Mouse (Mus musculus): Measurements from ENCODE around the gene Arhgef25. TPM values are rescaled to one million over a fixed set of nuclear protein-coding genes. Genes with fewer than 3 reads are reported as not detected.

The Arhgef25 gene
- polyA plus RNA-seq, 1 experiment from 2014 or later = 49.0 TPM

GRCm38 (mm10) chr10:127173148-127174065 lies 16.5 kb downstream of the Arhgef25 start:
- 0 out of 2 replicates have a peak, but pooled peaks cover 4% of the 10 kb centered on the region for H3K36me3 ChIP-seq (ENCODE audit: control insufficient read depth, insufficient read depth, low read length)
- no peak overlapping the region for H3K27ac ChIP-seq (ENCODE audit: low read depth)
- WGBS = 82% methylated on average over 16 of the region's 16 CpGs
- peak; percentile 51 for DNase-seq (ENCODE audit: low spot score)
- H3K9me3 ChIP-seq (ENCODE audit: control insufficient read depth, low read length) = no peaks in the 10 kb centered on the region
- H3K4me3 ChIP-seq (ENCODE audit: low read depth, low read length) = no peak overlapping the region
- ATAC-seq (replicated peaks; ENCODE audit: low FRiP score, low TSS enrichment, low read depth) = no peak
- H3K27me3 ChIP-seq (replicated peaks; ENCODE audit: control insufficient read depth, insufficient read depth, low read length) = peaks cover 44% of the 10 kb centered on the region
- H3K9ac ChIP-seq (ENCODE audit: low read length) = no peak overlapping the region
- H3K4me2 ChIP-seq (ENCODE audit: low read length) = no peak overlapping the region
- peaks cover 17% of the 10 kb centered on the region for H3K4me1 ChIP-seq (replicated peaks; ENCODE audit: control insufficient read depth, insufficient read depth, low read length)

- H3K27me3 ChIP-seq (replicated peaks; ENCODE audit: control insufficient read depth, insufficient read depth, low read length) = peaks cover 45% of the 10 kb centered on the region
Observed at GRCm38 (mm10) chr10:127171631-127172200, 18.2 kb downstream of the Arhgef25 start.

GRCm38 (mm10) chr10:127170837-127171272 lies 19.0 kb downstream of the Arhgef25 start:
- Histone ChIP-seq H3K9ac (ENCODE audit: low read length) (0 out of 2 replicates have a peak overlapping the region, but pooled peaks have one; percentile 22), H3K4me2 (ENCODE audit: low read length) (peak overlapping the region; percentile 61), H3K9me3 (ENCODE audit: control insufficient read depth, low read length) (no peaks in the 10 kb centered on the region), H3K36me3 (ENCODE audit: control insufficient read depth, insufficient read depth, low read length) (0 out of 2 replicates have a peak, but pooled peaks cover 4% of the 10 kb centered on the region), H3K27ac (ENCODE audit: low read depth) (no peak overlapping the region), H3K4me1 (replicated peaks; ENCODE audit: control insufficient read depth, insufficient read depth, low read length) (peaks cover 13% of the 10 kb centered on the region), H3K27me3 (replicated peaks; ENCODE audit: control insufficient read depth, insufficient read depth, low read length) (peaks cover 47% of the 10 kb centered on the region), H3K4me3 (ENCODE audit: low read depth, low read length) (peak overlapping the region; percentile 32)
- DNase-seq (ENCODE audit: low spot score) = peak; percentile 91
- WGBS = under 1% methylated on average over 29 of the region's 29 CpGs
- ATAC-seq (replicated peaks; ENCODE audit: low FRiP score, low TSS enrichment, low read depth) = peak; percentile 67

More at GRCm38 (mm10) chr10:127171631-127172200, 18.2 kb downstream of the Arhgef25 start:
- H3K9me3 ChIP-seq (ENCODE audit: control insufficient read depth, low read length) = no peaks in the 10 kb centered on the region
- 88% methylated on average over 15 of the region's 15 CpGs for WGBS
- no peak overlapping the region for H3K27ac ChIP-seq (ENCODE audit: low read depth)
- peaks cover 10% of the 10 kb centered on the region for H3K4me1 ChIP-seq (replicated peaks; ENCODE audit: control insufficient read depth, insufficient read depth, low read length)
- H3K4me2 ChIP-seq (ENCODE audit: low read length) = no peak overlapping the region
- H3K9ac ChIP-seq (ENCODE audit: low read length) = no peak overlapping the region
- H3K4me3 ChIP-seq (ENCODE audit: low read depth, low read length) = no peak overlapping the region
- 0 out of 2 replicates have a peak, but pooled peaks cover 4% of the 10 kb centered on the region for H3K36me3 ChIP-seq (ENCODE audit: control insufficient read depth, insufficient read depth, low read length)
- DNase-seq (ENCODE audit: low spot score) = no peak
- ATAC-seq (replicated peaks; ENCODE audit: low FRiP score, low TSS enrichment, low read depth) = no peak

- Histone ChIP-seq H3K4me1 (replicated peaks; ENCODE audit: control insufficient read depth, insufficient read depth, low read length) (peaks cover 18% of the 10 kb centered on the region), H3K27me3 (replicated peaks; ENCODE audit: control insufficient read depth, insufficient read depth, low read length) (peaks cover 52% of the 10 kb centered on the region)
Observed at GRCm38 (mm10) chr10:127170002-127170401, 19.9 kb downstream of the Arhgef25 start.

GRCm38 (mm10) chr10:127167614-127168192 lies 22.2 kb downstream of the Arhgef25 start:
- ATAC-seq (replicated peaks; ENCODE audit: low FRiP score, low TSS enrichment, low read depth) (no peak), DNase-seq (ENCODE audit: low spot score) (no peak)
- H3K36me3 ChIP-seq (ENCODE audit: control insufficient read depth, insufficient read depth, low read length) = 0 out of 2 replicates have a peak, but pooled peaks cover 4% of the 10 kb centered on the region
- peaks cover 22% of the 10 kb centered on the region for H3K4me1 ChIP-seq (replicated peaks; ENCODE audit: control insufficient read depth, insufficient read depth, low read length)
- WGBS = 16% methylated on average over 10 of the region's 10 CpGs
- no peaks in the 10 kb centered on the region for H3K9me3 ChIP-seq (ENCODE audit: control insufficient read depth, low read length)
- H3K4me3 ChIP-seq (ENCODE audit: low read depth, low read length) = 0 out of 2 replicates have a peak overlapping the region, but pooled peaks have one; percentile 62
- H3K4me2 ChIP-seq (ENCODE audit: low read length) = peak overlapping the region; percentile 100
- H3K27ac ChIP-seq (ENCODE audit: low read depth) = 0 out of 2 replicates have a peak overlapping the region, but pooled peaks have one; percentile 22
- H3K9ac ChIP-seq (ENCODE audit: low read length) = no peak overlapping the region
- H3K27me3 ChIP-seq (replicated peaks; ENCODE audit: control insufficient read depth, insufficient read depth, low read length) = peaks cover 52% of the 10 kb centered on the region

More at GRCm38 (mm10) chr10:127170002-127170401, 19.9 kb downstream of the Arhgef25 start:
- DNase-seq (ENCODE audit: low spot score) = no peak
- no peak for ATAC-seq (replicated peaks; ENCODE audit: low FRiP score, low TSS enrichment, low read depth)
- 0 out of 2 replicates have a peak, but pooled peaks cover 4% of the 10 kb centered on the region for H3K36me3 ChIP-seq (ENCODE audit: control insufficient read depth, insufficient read depth, low read length)
- H3K9me3 ChIP-seq (ENCODE audit: control insufficient read depth, low read length) = no peaks in the 10 kb centered on the region
- 11% methylated on average over 22 of the region's 22 CpGs for WGBS
- H3K4me2 ChIP-seq (ENCODE audit: low read length) = peak overlapping the region; percentile 61
- peak overlapping the region; percentile 32 for H3K4me3 ChIP-seq (ENCODE audit: low read depth, low read length)
- no peak overlapping the region for H3K27ac ChIP-seq (ENCODE audit: low read depth)
- no peak overlapping the region for H3K9ac ChIP-seq (ENCODE audit: low read length)

- peak overlapping the region; percentile 81 for H3K9ac ChIP-seq (ENCODE audit: low read length)
- ATAC-seq (replicated peaks; ENCODE audit: low FRiP score, low TSS enrichment, low read depth) (no peak), DNase-seq (ENCODE audit: low spot score) (no peak)
- 0 out of 2 replicates have a peak overlapping the region, but pooled peaks have one; percentile 1 for H3K27ac ChIP-seq (ENCODE audit: low read depth)
- H3K4me3 ChIP-seq (ENCODE audit: low read depth, low read length) = peak overlapping the region; percentile 62
- 0 out of 2 replicates have a peak, but pooled peaks cover 4% of the 10 kb centered on the region for H3K36me3 ChIP-seq (ENCODE audit: control insufficient read depth, insufficient read depth, low read length)
- H3K4me1 ChIP-seq (replicated peaks; ENCODE audit: control insufficient read depth, insufficient read depth, low read length) = peaks cover 22% of the 10 kb centered on the region
- H3K4me2 ChIP-seq (ENCODE audit: low read length) = peak overlapping the region; percentile 100
- no peaks in the 10 kb centered on the region for H3K9me3 ChIP-seq (ENCODE audit: control insufficient read depth, low read length)
- peaks cover 52% of the 10 kb centered on the region for H3K27me3 ChIP-seq (replicated peaks; ENCODE audit: control insufficient read depth, insufficient read depth, low read length)
- 27% methylated on average over 15 of the region's 15 CpGs for WGBS
Observed at GRCm38 (mm10) chr10:127166771-127167613, 22.9 kb downstream of the Arhgef25 start.

- DNase-seq (ENCODE audit: low spot score) = no peak
- no peaks in the 10 kb centered on the region for H3K9me3 ChIP-seq (ENCODE audit: control insufficient read depth, low read length)
- H3K27me3 ChIP-seq (replicated peaks; ENCODE audit: control insufficient read depth, insufficient read depth, low read length) = peaks cover 52% of the 10 kb centered on the region
- H3K9ac ChIP-seq (ENCODE audit: low read length) = peak overlapping the region; percentile 81
- no peak for ATAC-seq (replicated peaks; ENCODE audit: low FRiP score, low TSS enrichment, low read depth)
- peaks cover 22% of the 10 kb centered on the region for H3K4me1 ChIP-seq (replicated peaks; ENCODE audit: control insufficient read depth, insufficient read depth, low read length)
- H3K36me3 ChIP-seq (ENCODE audit: control insufficient read depth, insufficient read depth, low read length) = 0 out of 2 replicates have a peak, but pooled peaks cover 4% of the 10 kb centered on the region
- H3K4me2 ChIP-seq (ENCODE audit: low read length) = peak overlapping the region; percentile 100
- peak overlapping the region; percentile 70; the same call in 1 of the 2 replicates for H3K27ac ChIP-seq (ENCODE audit: low read depth)
- 4% methylated on average over 11 of the region's 11 CpGs for WGBS
- H3K4me3 ChIP-seq (ENCODE audit: low read depth, low read length) = peak overlapping the region; percentile 62
Observed at GRCm38 (mm10) chr10:127166404-127166715, 23.5 kb downstream of the Arhgef25 start.
